Mouse (Mus musculus): ENCODE results near the gene Colgalt1.

Colgalt1 gene

GRCm38 (mm10) chr8:71627265-71628099 lies 16.7 kb downstream of the Colgalt1 start:
- no peak for DNase-seq (ENCODE audit: low read depth, low spot score)

- DNase-seq (ENCODE audit: low read depth, low spot score) = no peak
Measured at GRCm38 (mm10) chr8:71628396-71629095, 17.7 kb downstream of the Colgalt1 start.

- DNase-seq (ENCODE audit: low read depth, low spot score) = peak; percentile 95
Measured at GRCm38 (mm10) chr8:71629096-71629697, 18.4 kb downstream of the Colgalt1 start.

DNA sequence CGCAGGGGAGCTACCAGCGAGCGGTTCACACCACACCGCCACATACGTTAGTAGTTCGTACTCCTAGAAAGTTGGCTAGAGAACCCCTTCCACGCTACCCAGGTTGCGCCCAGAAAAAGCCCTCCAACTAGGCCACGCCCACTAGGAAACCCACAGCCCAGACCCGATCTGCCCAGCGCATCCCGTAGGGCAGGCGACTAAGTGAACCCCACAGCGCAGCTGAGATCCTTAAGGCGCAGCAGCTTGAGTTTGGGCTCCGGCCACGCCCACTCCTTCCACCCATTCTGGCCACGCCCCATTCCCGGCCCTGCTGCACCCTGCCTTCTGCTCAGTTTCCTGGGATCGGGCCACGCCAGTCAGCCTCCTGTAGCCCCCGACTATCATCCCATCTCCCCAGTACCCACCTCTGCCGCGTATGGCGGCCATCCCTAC lies 19.0 kb downstream of the Colgalt1 start:
- DNase-seq (ENCODE audit: low read depth, low spot score) = peak; percentile 59

DNA sequence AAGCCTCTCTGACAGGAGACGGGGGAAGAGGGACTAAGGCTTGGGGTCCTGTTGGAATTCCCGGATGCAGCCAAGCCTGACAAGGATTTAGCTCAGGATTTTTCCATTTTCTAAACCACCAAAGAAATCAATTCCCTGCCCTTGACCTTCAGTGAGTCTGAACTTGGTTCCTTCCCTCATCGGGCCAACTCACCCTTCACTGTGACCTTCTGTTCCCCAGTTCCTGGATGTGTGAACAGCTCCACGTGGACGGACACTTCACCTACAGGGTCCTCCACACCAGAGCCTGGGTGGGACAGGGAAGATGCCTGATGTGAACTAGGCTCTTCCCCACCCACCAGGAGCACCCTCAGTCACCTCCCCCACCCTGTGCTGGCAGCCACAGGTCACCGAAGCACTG lies 20.0 kb downstream of the Colgalt1 start:
- DNase-seq (ENCODE audit: low read depth, low spot score) = no peak

- DNase-seq (ENCODE audit: low read depth, low spot score) = no peak
Measured at GRCm38 (mm10) chr8:71631897-71632296, 21.1 kb downstream of the Colgalt1 start.

GRCm38 (mm10) chr8:71633164-71633563 lies 22.4 kb downstream of the Colgalt1 start:
- peak; percentile 81 for DNase-seq (ENCODE audit: low read depth, low spot score)

DNA sequence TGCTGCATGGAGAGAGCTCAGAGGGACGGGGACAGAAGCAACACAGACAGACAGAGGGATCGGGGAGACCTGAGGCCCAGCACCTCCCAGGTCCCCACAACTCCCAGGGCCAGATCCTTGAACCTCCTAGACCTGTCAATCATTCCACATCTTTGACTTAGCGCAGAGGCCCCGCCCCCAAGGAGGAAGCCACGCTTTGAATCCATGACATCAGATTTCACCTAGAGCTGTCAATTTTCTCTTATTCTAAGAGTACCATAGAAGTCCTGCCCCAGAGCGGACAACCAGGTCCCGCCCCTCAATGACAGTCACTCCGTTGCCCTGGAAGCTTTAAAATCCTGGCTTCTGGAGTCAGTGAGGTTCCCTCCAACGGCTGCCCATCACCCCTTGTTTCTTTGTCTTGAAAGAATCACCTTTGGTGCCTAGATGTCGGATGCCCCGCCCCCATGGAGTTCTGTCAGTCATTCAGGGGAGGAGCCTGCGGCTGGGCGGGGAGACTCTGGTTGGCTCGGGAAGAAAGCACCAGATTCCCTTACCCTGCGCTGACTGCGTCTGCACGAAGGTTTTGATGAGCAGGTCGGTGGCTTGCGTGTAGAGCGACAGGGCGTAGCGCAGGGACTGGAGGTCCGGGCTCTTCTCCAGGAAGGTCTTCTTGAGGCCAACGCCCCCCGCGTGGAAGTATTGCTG lies 23.3 kb downstream of the Colgalt1 start:
- peak; percentile 84 for DNase-seq (ENCODE audit: low read depth, low spot score)

GRCm38 (mm10) chr8:71637149-71638095 lies 26.6 kb downstream of the Colgalt1 start:
- DNase-seq (ENCODE audit: low read depth, low spot score) = no peak

- DNase-seq (ENCODE audit: low read depth, low spot score) = no peak
Measured at GRCm38 (mm10) chr8:71638321-71638720, 27.5 kb downstream of the Colgalt1 start.

DNA sequence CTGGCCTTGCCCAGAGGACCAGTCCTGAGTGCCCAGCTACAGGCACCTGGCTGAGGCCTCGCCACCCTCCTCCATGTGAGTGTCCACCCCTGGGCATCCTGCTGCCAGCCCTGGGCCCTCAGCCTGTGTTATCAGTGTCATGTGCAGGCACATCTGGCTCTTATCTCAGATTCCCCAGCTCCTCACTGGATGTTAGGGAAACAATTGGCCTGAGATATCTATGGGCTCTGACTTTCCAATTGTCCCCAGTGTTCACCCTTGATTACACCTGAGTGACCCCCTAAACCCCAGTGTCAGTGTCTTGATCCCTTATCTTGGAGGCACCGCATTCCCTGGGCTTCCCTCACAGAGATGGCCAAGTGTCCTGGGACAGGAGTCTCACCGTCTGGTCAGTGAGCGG lies 28.5 kb downstream of the Colgalt1 start:
- DNase-seq (ENCODE audit: low read depth, low spot score) = no peak

- DNase-seq (ENCODE audit: low read depth, low spot score) = no peak
Measured at GRCm38 (mm10) chr8:71645510-71645909, 34.7 kb downstream of the Colgalt1 start.

- DNase-seq (ENCODE audit: low read depth, low spot score) = peak; percentile 67
Measured at GRCm38 (mm10) chr8:71654600-71654999, 43.8 kb downstream of the Colgalt1 start.

- peak; percentile 33 for DNase-seq (ENCODE audit: low read depth, low spot score)
Measured at GRCm38 (mm10) chr8:71657816-71658215, 47.0 kb downstream of the Colgalt1 start.

GRCm38 (mm10) chr8:71658515-71659049 lies 47.8 kb downstream of the Colgalt1 start:
- DNase-seq (ENCODE audit: low read depth, low spot score) = no peak

GRCm38 (mm10) chr8:71659751-71660150 lies 49.0 kb downstream of the Colgalt1 start:
- DNase-seq (ENCODE audit: low read depth, low spot score) = no peak

- peak; percentile 92 for DNase-seq (ENCODE audit: low read depth, low spot score)
Measured at GRCm38 (mm10) chr8:71660325-71661120, 49.7 kb downstream of the Colgalt1 start.

DNA sequence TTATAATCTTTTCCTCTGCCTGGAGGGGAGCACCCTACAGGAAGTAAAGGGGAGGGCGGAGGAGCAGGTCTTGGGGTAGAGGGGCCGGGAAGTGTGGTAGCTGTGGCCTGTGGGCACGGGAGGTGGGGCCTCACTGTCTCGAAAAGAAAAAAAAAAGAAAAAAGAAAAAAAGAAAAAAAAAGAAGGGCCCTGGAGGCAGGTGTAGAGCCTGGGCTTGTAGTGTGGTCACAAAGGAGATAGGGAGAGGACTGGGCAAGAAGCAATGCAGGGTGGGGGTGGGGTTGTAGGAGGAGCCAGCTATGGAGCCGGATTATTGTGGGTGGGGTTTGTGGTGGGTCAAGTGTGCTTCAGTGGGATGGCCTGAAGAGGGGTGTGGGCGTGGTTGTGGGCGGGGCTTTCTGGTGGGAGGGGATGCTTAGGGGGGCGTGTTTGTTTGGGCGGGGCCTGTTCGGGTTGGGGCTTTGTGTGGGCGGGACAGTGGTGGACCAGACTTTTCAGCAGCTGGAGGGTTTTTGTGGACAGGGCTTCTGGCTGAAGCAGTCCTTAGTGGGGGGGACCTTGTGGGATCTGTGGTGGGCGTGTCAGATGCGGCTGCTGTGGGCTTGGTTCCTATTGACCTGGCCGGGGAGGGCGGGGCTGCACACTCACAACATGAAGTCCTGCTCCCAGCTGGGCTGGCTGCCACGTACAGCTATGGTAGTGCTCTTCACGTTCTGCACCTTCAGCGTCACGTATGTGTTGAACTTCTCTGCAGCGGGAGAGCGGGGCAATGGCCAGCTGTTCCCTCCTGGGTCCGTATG lies 54.7 kb downstream of the Colgalt1 start:
- DNase-seq (ENCODE audit: low read depth, low spot score) = peak; percentile 70

- no peak for DNase-seq (ENCODE audit: low read depth, low spot score)
Measured at GRCm38 (mm10) chr8:71666855-71667254, 56.1 kb downstream of the Colgalt1 start.

Data from CD4-positive, CD25-positive, alpha-beta regulatory T cell, adult 2 months (primary cell).